Mouse (Mus musculus): ENCODE results near the gene Kdm2b. TPM values are rescaled to one million over a fixed set of nuclear protein-coding genes. Genes with fewer than 3 reads are reported as not detected.

Gene Kdm2b
- total RNA-seq, 1 experiment, result 68.6 TPM

Other genes starting within 250 kb of the Kdm2b start
- gene Camkk2, start 210.4 kb downstream of the Kdm2b start, total RNA-seq (2012; rRNA removed), result 12.7 and 16.1 TPM in 2 replicates
- 285 and 344 TPM in 2 replicates for gene Anapc5, start 168.5 kb downstream of the Kdm2b start, total RNA-seq (2012; rRNA removed)
- gene Rnf34, start 139.8 kb downstream of the Kdm2b start, total RNA-seq (2012; rRNA removed), result 22.0 and 26.1 TPM in 2 replicates
- 20.0 and 33.4 TPM in 2 replicates for gene Orai1, start 25.3 kb upstream of the Kdm2b start, total RNA-seq (2012; rRNA removed)
- gene Morn3, start 57.2 kb upstream of the Kdm2b start, total RNA-seq (2012; rRNA removed), result 0.62 and 0.63 TPM in 2 replicates
- gene Tmem120b, start 78.6 kb upstream of the Kdm2b start, total RNA-seq (2012; rRNA removed), result 21.9 and 29.4 TPM in 2 replicates
- 2.3 and 2.5 TPM in 2 replicates for gene Rhof, start 142.9 kb upstream of the Kdm2b start, total RNA-seq (2012; rRNA removed)
- gene Setd1b, start 152.4 kb upstream of the Kdm2b start, total RNA-seq (2012; rRNA removed), result 7.6 and 9.8 TPM in 2 replicates
- gene Psmd9, start 179.6 kb upstream of the Kdm2b start, total RNA-seq (2012; rRNA removed), result 22.9 and 27.0 TPM in 2 replicates
- gene Hpd, start 192.9 kb upstream of the Kdm2b start, total RNA-seq (2012; rRNA removed), result not detected in 2 replicates